Mouse (Mus musculus) lung, adult 2 months (tissue): ENCODE measurements around the gene Lepr.

ENCODE experiments used
- CTCF ChIP-seq: fragments of 200-500 bp; IDR thresholded peaks from 2 replicates; pipeline ENCODE4 v1.5.1; 2011; ENCODE audit warnings: mild to moderate bottlenecking, low read length, control low read depth; ENCODE audit not compliant: insufficient read depth
- POLR2A ChIP-seq: fragments of 200-500 bp; IDR thresholded peaks from 2 replicates; pipeline ENCODE4 v1.6.1; 2011; ENCODE audit warnings: low read depth, mild to moderate bottlenecking, control low read depth, low read length, borderline replicate concordance; ENCODE audit errors: extremely low read depth

- TF ChIP-seq CTCF (no peak), POLR2A (no peak)
Measured at GRCm38 (mm10) chr4:101707953-101708352, 9.3 kb upstream of the Lepr start.
